Mouse (Mus musculus) intestine, embryonic 15.5 days (tissue): ENCODE measurements around the gene Ogdh. TPM values are rescaled to one million over a fixed set of nuclear protein-coding genes. Genes with fewer than 3 reads are reported as not detected.
A peak's percentile ranks its signal among the peaks of the same experiment; 100 is the strongest.

Source experiments
- ATAC-seq: fragments of 200-750 bp; cut with Nextera tagmentation; 2 replicates; pipeline ENCODE4 v1.8.0; 2017; ENCODE audit warnings: moderate TSS enrichment, moderate library complexity
- H3K27ac ChIP-seq: fragments of 300-500 bp; sonication (generic); 2 replicates; pipeline ENCODE4 v1.5.1; 2015; ENCODE audit warnings: mild to moderate bottlenecking, inconsistent platforms
- H3K27me3 ChIP-seq: fragments of 300-500 bp; sonication (generic); replicated peaks from 2 replicates; pipeline ENCODE4 v1.6.1; 2015; ENCODE audit warnings: inconsistent platforms
- H3K36me3 ChIP-seq: fragments of 300-500 bp; sonication (generic); 2 replicates; pipeline ENCODE4 v1.6.1; 2015; ENCODE audit warnings: inconsistent platforms
- H3K4me1 ChIP-seq: fragments of 300-500 bp; sonication (generic); replicated peaks from 2 replicates; pipeline ENCODE4 v1.6.1; 2015; ENCODE audit warnings: inconsistent platforms
- H3K4me2 ChIP-seq: fragments of 300-500 bp; sonication (generic); replicated peaks from 2 replicates; pipeline ENCODE4 v1.6.1; 2015; ENCODE audit warnings: mild to moderate bottlenecking, inconsistent platforms
- H3K4me3 ChIP-seq: fragments of 300-500 bp; sonication (generic); replicated peaks from 2 replicates; pipeline ENCODE4 v1.5.1; 2015; ENCODE audit warnings: inconsistent platforms
- H3K9ac ChIP-seq: fragments of 300-500 bp; sonication (generic); 2 replicates; pipeline ENCODE4 v1.6.1; 2015; ENCODE audit warnings: inconsistent platforms
- H3K9me3 ChIP-seq: fragments of 300-500 bp; sonication (generic); 2 replicates; pipeline ENCODE4 v1.6.1; 2016; ENCODE audit warnings: inconsistent platforms
- WGBS: fragments of 180-500 bp; shearing (Covaris S2); methylation state at CpG from one replicate; pipeline ENCODE4 v1.1.7; 2015; 5-methylcytosine and 5-hydroxymethylcytosine counted together
- polyA plus RNA-seq: library from polyadenylated mRNA; unstranded; fragments of >200 nt; fragmentation: Nextera tagmentation; extraction: Ambion mirVana; gene quantifications from 2 replicates; pipeline ENCODE4 v1.2.1, GENCODE M21; 2015

Ogdh gene
- polyA plus RNA-seq, 1 experiment from 2014 or later: 134 TPM

GRCm38 (mm10) chr11:6402515-6403510, 111.4 kb downstream of the Ogdh start:
- 85% methylated on average over 19 of the region's 19 CpGs for WGBS
- Histone ChIP-seq H3K9ac (no peak overlapping the region), H3K4me1 (peaks cover 30% of the 10 kb centered on the region), H3K27ac (no peak overlapping the region), H3K27me3 (no peaks in the 10 kb centered on the region), H3K36me3 (peaks cover 60% of the 10 kb centered on the region), H3K9me3 (no peaks in the 10 kb centered on the region), H3K4me3 (no peak overlapping the region), H3K4me2 (no peak overlapping the region)
- ATAC-seq: no peak

GRCm38 (mm10) chr11:6403830-6404405, 112.5 kb downstream of the Ogdh start:
- Histone ChIP-seq H3K4me1 (peaks cover 30% of the 10 kb centered on the region), H3K27ac (no peak overlapping the region), H3K27me3 (no peaks in the 10 kb centered on the region), H3K9me3 (no peaks in the 10 kb centered on the region), H3K4me2 (no peak overlapping the region), H3K9ac (no peak overlapping the region), H3K36me3 (peaks cover 57% of the 10 kb centered on the region), H3K4me3 (no peak overlapping the region)
- ATAC-seq: no peak
- 92% methylated on average over 5 of the region's 5 CpGs for WGBS

DNA sequence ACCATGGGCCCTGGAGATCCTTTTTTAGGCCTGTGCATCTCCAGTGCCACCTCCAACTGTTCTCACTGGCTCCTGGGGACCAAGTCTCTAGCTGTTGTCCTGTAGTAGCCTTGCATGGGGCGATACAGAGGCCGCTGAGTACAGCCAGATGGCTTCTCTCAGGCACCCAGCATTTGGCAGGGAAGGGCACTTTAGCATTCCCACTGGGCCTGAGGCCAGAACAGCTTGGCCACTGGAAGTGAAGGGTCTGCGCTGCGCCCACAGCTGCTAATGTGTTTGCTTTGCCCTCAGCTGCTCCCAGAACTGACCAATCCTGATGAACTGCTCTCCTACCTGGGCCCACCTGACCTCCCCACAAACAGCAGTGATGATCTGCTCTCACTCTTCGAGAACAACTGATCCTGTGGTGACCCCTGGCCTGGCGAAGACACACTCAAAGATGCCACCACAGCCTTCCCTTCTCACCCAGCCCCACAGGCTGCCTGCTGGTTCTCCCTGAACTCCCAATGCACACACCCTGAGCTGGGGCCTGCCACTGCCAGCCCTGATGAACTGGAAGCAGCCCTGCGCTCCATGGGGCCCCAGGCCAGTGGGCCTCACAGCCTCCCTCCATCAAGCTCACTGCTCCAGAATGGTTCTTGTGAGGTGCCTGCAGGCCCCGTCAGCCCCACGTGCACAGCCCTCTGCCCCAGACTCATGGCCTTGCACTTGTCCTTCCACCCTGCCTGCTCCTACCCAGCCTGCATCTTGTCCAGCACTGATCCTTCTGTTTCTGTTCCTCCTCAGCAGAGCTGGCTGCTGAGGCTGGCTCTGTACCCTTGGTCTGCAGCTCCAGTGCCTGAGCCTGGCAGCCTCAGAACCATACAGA, 113.5 kb downstream of the Ogdh start:
- Histone ChIP-seq H3K27ac (peak overlapping the region; percentile 79), H3K4me2 (no peak overlapping the region), H3K4me3 (no peak overlapping the region), H3K27me3 (no peaks in the 10 kb centered on the region), H3K9ac (0 out of 2 replicates have a peak overlapping the region, but pooled peaks have one; percentile 3), H3K36me3 (peaks cover 47% of the 10 kb centered on the region), H3K9me3 (no peaks in the 10 kb centered on the region), H3K4me1 (peaks cover 30% of the 10 kb centered on the region)
- 0 out of 2 replicates have a peak, but pooled peaks have one; percentile 2 for ATAC-seq
- WGBS: 67% methylated on average over 9 of the region's 9 CpGs

DNA sequence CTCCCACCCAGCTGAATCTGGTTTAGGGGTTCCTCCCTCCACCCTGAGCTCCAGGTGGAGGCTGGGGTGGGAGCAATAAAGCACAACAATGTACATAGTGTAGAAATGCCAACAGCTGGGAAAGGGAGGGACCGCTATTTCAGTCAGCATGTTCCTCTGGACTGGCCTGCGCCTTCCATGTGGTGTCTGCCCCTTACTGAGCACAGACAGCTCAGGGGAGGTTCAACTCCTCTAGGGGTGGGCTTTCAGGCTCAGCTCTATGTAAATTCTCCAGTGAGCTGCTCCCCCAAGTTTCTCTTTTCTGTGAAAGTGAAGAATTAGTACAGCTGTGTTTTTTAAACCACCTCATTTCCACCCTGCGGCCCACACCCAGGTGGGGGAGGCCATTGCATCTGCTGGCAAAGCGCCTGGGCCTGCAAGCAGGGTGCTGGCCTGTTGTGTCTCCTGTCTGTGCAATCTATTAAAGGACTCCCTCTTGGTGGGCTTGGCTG, 114.2 kb downstream of the Ogdh start:
- WGBS: 54% methylated on average over 4 of the region's 4 CpGs
- 0 out of 2 replicates have a peak, but pooled peaks have one; percentile 35 for ATAC-seq
- Histone ChIP-seq H3K4me3 (no peak overlapping the region), H3K4me2 (no peak overlapping the region), H3K27ac (peak overlapping the region; percentile 79), H3K9ac (0 out of 2 replicates have a peak overlapping the region, but pooled peaks have one; percentile 6), H3K27me3 (no peaks in the 10 kb centered on the region), H3K36me3 (peaks cover 41% of the 10 kb centered on the region), H3K9me3 (no peaks in the 10 kb centered on the region), H3K4me1 (peaks cover 30% of the 10 kb centered on the region)

Other genes starting within 250 kb of the Ogdh start
- 5.3 and 5.9 TPM in 2 replicates for gene Camk2b, start 225.3 kb upstream of the Ogdh start, polyA plus RNA-seq
- gene A730071L15Rik, start 91.6 kb upstream of the Ogdh start, polyA plus RNA-seq: 0.38 and 0.44 TPM in 2 replicates
- gene Nudcd3, start 91.2 kb upstream of the Ogdh start, polyA plus RNA-seq: 34.7 and 36.6 TPM in 2 replicates
- gene Npc1l1, start 61.5 kb upstream of the Ogdh start, polyA plus RNA-seq: 10.3 and 13.8 TPM in 2 replicates
- 100 and 106 TPM in 2 replicates for gene Ddx56, start 23.9 kb upstream of the Ogdh start, polyA plus RNA-seq
- gene Tmed4, start 16.8 kb upstream of the Ogdh start, polyA plus RNA-seq: 129 and 137 TPM in 2 replicates
- 9.2 and 10.9 TPM in 2 replicates for gene Zmiz2, start 97.4 kb downstream of the Ogdh start, polyA plus RNA-seq
- gene Ppia, start 123.8 kb downstream of the Ogdh start, polyA plus RNA-seq: 5,895 and 6,298 TPM in 2 replicates
- gene H2afv, start 152.8 kb downstream of the Ogdh start, polyA plus RNA-seq: 424 and 429 TPM in 2 replicates
- gene Purb, start 184.3 kb downstream of the Ogdh start, polyA plus RNA-seq: 26.6 and 28.8 TPM in 2 replicates
- gene Myo1g, start 229.3 kb downstream of the Ogdh start, polyA plus RNA-seq: 1.8 and 1.9 TPM in 2 replicates